Mouse (Mus musculus): ENCODE measurements at regions not wholly inside any gene's neighbourhood (a gene's known extent, or its start where the extent isn't known, plus 50 kb on each side); places are given as distances from the start of the nearest gene placed in this dataset.

- TF ChIP-seq CTCF (IDR thresholded peaks at IDR 0.05) (no peak), EP300 (IDR thresholded peaks at IDR 0.05) (no peak)
These were observed 138.5 kb upstream of the Mbnl1 start for GRCm38 (mm10) chr3:60334133-60334532.
